Mouse (Mus musculus) forebrain, embryonic 15.5 days (tissue): ENCODE measurements around the gene Ccdc180. TPM values are rescaled to one million over a fixed set of nuclear protein-coding genes. Genes with fewer than 3 reads are reported as not detected.

Experiments
- ATAC-seq: fragments of 200-750 bp; cut with Nextera tagmentation; replicated peaks from 2 replicates; pipeline ENCODE4 v1.8.0; 2017; ENCODE audit warnings: mild to moderate bottlenecking, moderate TSS enrichment, moderate library complexity
- H3K27ac ChIP-seq: fragments of 300-500 bp; sonication (generic); replicated peaks from 2 replicates; pipeline ENCODE4 v1.5.1; 2015; ENCODE audit warnings: mild to moderate bottlenecking, inconsistent platforms
- H3K27me3 ChIP-seq: fragments of 300-500 bp; sonication (generic); 2 replicates; pipeline ENCODE4 v1.6.1; 2015; ENCODE audit warnings: inconsistent platforms
- H3K36me3 ChIP-seq: fragments of 300-500 bp; sonication (generic); 2 replicates; pipeline ENCODE4 v1.6.1; 2015; ENCODE audit warnings: mild to moderate bottlenecking, inconsistent platforms
- H3K4me1 ChIP-seq: fragments of 300-500 bp; sonication (generic); 2 replicates; pipeline ENCODE4 v1.6.1; 2015; ENCODE audit warnings: inconsistent platforms
- H3K4me2 ChIP-seq: fragments of 300-500 bp; sonication (generic); replicated peaks from 2 replicates; pipeline ENCODE4 v1.6.1; 2015; ENCODE audit warnings: mild to moderate bottlenecking, inconsistent platforms
- H3K4me3 ChIP-seq: fragments of 300-500 bp; sonication (generic); 2 replicates; pipeline ENCODE4 v1.5.1; 2015; ENCODE audit warnings: mild to moderate bottlenecking, inconsistent platforms
- H3K9ac ChIP-seq: fragments of 300-500 bp; sonication (generic); replicated peaks from 2 replicates; pipeline ENCODE4 v1.6.1; 2015; ENCODE audit warnings: mild to moderate bottlenecking, inconsistent platforms
- H3K9me3 ChIP-seq: fragments of 300-500 bp; sonication (generic); 2 replicates; pipeline ENCODE4 v1.6.1; 2016; ENCODE audit warnings: inconsistent platforms
- WGBS: fragments of 180-500 bp; shearing (Covaris S2); methylation state at CpG from one replicate; pipeline ENCODE4 v1.1.7; 2015; ENCODE audit warnings: mixed read lengths; 5-methylcytosine and 5-hydroxymethylcytosine counted together
- polyA plus RNA-seq: library from polyadenylated mRNA; unstranded; fragments of >200 nt; fragmentation: Nextera tagmentation; extraction: Ambion mirVana; gene quantifications from 2 replicates; pipeline ENCODE4 v1.2.1, GENCODE M21; 2015

Ccdc180 gene
- polyA plus RNA-seq, 1 experiment from 2014 or later, result 0.59 TPM

GRCm38 (mm10) chr4:45979916-45980315, 89.8 kb downstream of the Ccdc180 start:
- Histone ChIP-seq H3K4me2 (no peak overlapping the region), H3K27ac (no peak overlapping the region), H3K9ac (no peak overlapping the region), H3K36me3 (no peaks in the 10 kb centered on the region), H3K9me3 (no peaks in the 10 kb centered on the region), H3K4me3 (no peak overlapping the region), H3K4me1 (no peaks in the 10 kb centered on the region), H3K27me3 (no peaks in the 10 kb centered on the region)
- ATAC-seq, result no peak
- 49% methylated on average over 2 of the region's 2 CpGs for WGBS

- no peak for ATAC-seq
- no peaks in the 10 kb centered on the region for H3K27me3 ChIP-seq
- no peak overlapping the region for H3K9ac ChIP-seq
- no peaks in the 10 kb centered on the region for H3K9me3 ChIP-seq
- no peaks in the 10 kb centered on the region for H3K4me1 ChIP-seq
- H3K4me2 ChIP-seq, result no peak overlapping the region
- no peak overlapping the region for H3K4me3 ChIP-seq
- H3K27ac ChIP-seq, result no peak overlapping the region
- no peaks in the 10 kb centered on the region for H3K36me3 ChIP-seq
These were observed 91.0 kb downstream of the Ccdc180 start for GRCm38 (mm10) chr4:45981054-45981453.

- Histone ChIP-seq H3K4me3 (no peak overlapping the region), H3K36me3 (no peaks in the 10 kb centered on the region), H3K27me3 (no peaks in the 10 kb centered on the region), H3K27ac (no peak overlapping the region), H3K4me1 (no peaks in the 10 kb centered on the region), H3K4me2 (no peak overlapping the region), H3K9me3 (no peaks in the 10 kb centered on the region), H3K9ac (no peak overlapping the region)
- WGBS, result 80% methylated on average over 6 of the region's 6 CpGs
- no peak for ATAC-seq
These were observed 100.5 kb downstream of the Ccdc180 start for GRCm38 (mm10) chr4:45990427-45991135.

GRCm38 (mm10) chr4:45998536-45998935, 108.4 kb downstream of the Ccdc180 start:
- Histone ChIP-seq H3K27me3 (no peaks in the 10 kb centered on the region), H3K9me3 (no peaks in the 10 kb centered on the region), H3K36me3 (no peaks in the 10 kb centered on the region), H3K27ac (no peak overlapping the region), H3K4me1 (no peaks in the 10 kb centered on the region), H3K4me3 (no peak overlapping the region), H3K4me2 (no peak overlapping the region), H3K9ac (no peak overlapping the region)
- no peak for ATAC-seq
- 82% methylated on average over 4 of the region's 4 CpGs for WGBS

Other genes starting within 250 kb of the Ccdc180 start
- 25.7 and 27.4 TPM in 2 replicates for gene Aldh1b1, start 91.3 kb upstream of the Ccdc180 start, polyA plus RNA-seq
- 114 and 126 TPM in 2 replicates for gene Igfbpl1, start 63.4 kb upstream of the Ccdc180 start, polyA plus RNA-seq
- gene Stra6l, start 41.6 kb upstream of the Ccdc180 start, polyA plus RNA-seq, result 1.5 and 1.6 TPM in 2 replicates
- 14.6 and 17.3 TPM in 2 replicates for gene Tdrd7, start 75.0 kb downstream of the Ccdc180 start, polyA plus RNA-seq
- 0.52 and 0.66 TPM in 2 replicates for gene Tmod1, start 148.6 kb downstream of the Ccdc180 start, polyA plus RNA-seq
- gene Ncbp1, start 248.3 kb downstream of the Ccdc180 start, polyA plus RNA-seq, result 99.1 and 101 TPM in 2 replicates
- 36.8 and 41.3 TPM in 2 replicates for gene Tstd2, start 248.4 kb downstream of the Ccdc180 start, polyA plus RNA-seq